8 mouse cellular contexts compared by ENCODE assay signal in the genomic region with DNA sequence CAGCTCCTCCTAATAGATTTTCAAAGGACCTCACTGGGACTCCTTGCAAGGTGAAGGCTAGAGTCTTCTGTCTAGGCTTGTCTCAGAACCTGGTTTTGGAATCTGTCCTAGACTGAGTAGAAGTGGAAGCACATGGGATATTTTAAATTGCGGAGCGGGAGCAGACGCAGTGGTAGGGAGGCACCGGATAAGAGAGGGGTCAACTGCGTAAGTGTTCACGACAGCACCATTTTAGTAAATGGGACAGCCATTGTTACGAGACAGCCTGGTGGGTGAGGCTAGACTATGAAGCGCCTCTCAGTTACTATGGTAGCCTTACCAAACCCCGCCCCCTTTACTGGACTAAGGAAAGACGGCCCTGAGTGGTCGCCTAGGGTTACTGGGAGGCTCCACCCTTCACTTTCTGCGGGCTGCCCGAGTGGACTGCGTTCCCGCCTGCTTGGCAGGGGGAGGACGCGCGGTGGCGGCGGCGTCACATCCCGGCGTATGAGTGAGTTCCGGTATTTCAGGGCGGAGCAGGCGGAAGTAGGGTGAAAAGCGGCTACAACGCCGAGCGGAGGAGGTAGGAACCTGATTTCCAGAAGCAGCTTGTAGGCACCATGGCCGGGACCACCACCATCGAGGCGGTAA. TPM values are rescaled to one million over a fixed set of nuclear protein-coding genes. Genes with fewer than 3 reads are reported as not detected.
DNase-seq lines count a peak whose midpoint lies in the region; ATAC-seq and TF ChIP-seq lines count a peak whose summit lies in the region.

No protein-coding gene starts in this region.

- H3K4me2 ChIP-seq in forebrain, embryonic 16.5 days (ENCODE audit: low read length): peak overlapping the region; percentile 94
- peak overlapping the region; percentile 77 for H3K4me2 ChIP-seq in lung, embryonic 14.5 days

- peak; percentile 87 for DNase-seq in G1E (ENCODE audit: low spot score)
- peak; percentile 89 to 93 for DNase-seq in cerebellum, adult 18-20 months
- peak; percentile 89 to 90 for DNase-seq in heart, postnatal 36 days
- peak; percentile 92 to 94 for DNase-seq in layer of hippocampus, adult 2 months (ENCODE audit: low spot score in 2 of 2)
- peak; percentile 98 for DNase-seq in lung, embryonic 14.5 days
- DNase-seq in thymus, adult 2 months: peak; percentile 86

- peaks cover 53% of the 10 kb centered on the region for H3K4me1 ChIP-seq in G1E (ENCODE audit: insufficient read depth, low read depth, low read length)
- H3K4me1 ChIP-seq in forebrain, embryonic 16.5 days (replicated peaks; ENCODE audit: control insufficient read depth, insufficient read depth, low read length): peaks cover 46% of the 10 kb centered on the region
- H3K4me1 ChIP-seq in lung, embryonic 14.5 days (ENCODE audit: insufficient read depth): peaks cover 25% of the 10 kb centered on the region
- peaks cover 19% of the 10 kb centered on the region for H3K4me1 ChIP-seq in olfactory bulb, adult 2 months (ENCODE audit: control insufficient read depth, insufficient read depth, low read length)
- H3K4me1 ChIP-seq in thymus, adult 2 months (replicated peaks; ENCODE audit: control insufficient read depth, insufficient read depth, low read length): peaks cover 22% of the 10 kb centered on the region

- H3K27ac ChIP-seq in forebrain, embryonic 16.5 days (ENCODE audit: low read length): peak overlapping the region; percentile 95
- peak overlapping the region; percentile 96 for H3K27ac ChIP-seq in layer of hippocampus, adult 2 months
- H3K27ac ChIP-seq in lung, embryonic 14.5 days (ENCODE audit: low read depth): peak overlapping the region; percentile 99
- peak overlapping the region; percentile 71 for H3K27ac ChIP-seq in olfactory bulb, adult 2 months (ENCODE audit: insufficient read depth, low read depth, low read length)
- peak overlapping the region; percentile 87 for H3K27ac ChIP-seq in thymus, adult 2 months (ENCODE audit: control insufficient read depth, insufficient read depth, low read length)

- 0% methylated on average over 31 of the region's 33 CpGs for WGBS in forebrain, embryonic 16.5 days
- WGBS in lung, embryonic 14.5 days: under 1% methylated on average over 33 of the region's 33 CpGs
- under 1% methylated on average over 33 of the region's 33 CpGs for WGBS in olfactory bulb, adult 2 months
- WGBS in thymus, adult 2 months: under 1% methylated on average over 33 of the region's 33 CpGs

- TF ChIP-seq CTCF in G1E (IDR thresholded peaks at IDR 0.05; ENCODE audit: low read depth, low read length): no peak
- peak; percentile 33 for TF ChIP-seq CTCF in layer of hippocampus, adult 2 months (conservative IDR thresholded peaks at IDR 0.05)
- peak; percentile 24; the same call in 1 of the 2 replicates for TF ChIP-seq CTCF in lung, embryonic 14.5 days (IDR thresholded peaks at IDR 0.05; ENCODE audit: low read depth)
- TF ChIP-seq CTCF in olfactory bulb, adult 2 months (IDR thresholded peaks at IDR 0.05; ENCODE audit: insufficient read depth, low read depth, low read length): peak; percentile 6; the same call in 1 of the 2 replicates
- TF ChIP-seq CTCF in thymus, adult 2 months (IDR thresholded peaks at IDR 0.05; ENCODE audit: borderline replicate concordance, control insufficient read depth, extremely low read depth, insufficient read depth, low read length, poor library complexity): peak; percentile 50; the same call in 1 of the 2 replicates

- peaks cover 20% of the 10 kb centered on the region for H3K36me3 ChIP-seq in G1E (replicated peaks)
- no peaks in the 10 kb centered on the region for H3K36me3 ChIP-seq in forebrain, embryonic 16.5 days (ENCODE audit: control insufficient read depth, insufficient read depth)
- H3K36me3 ChIP-seq in lung, embryonic 14.5 days (ENCODE audit: insufficient read depth): 0 out of 2 replicates have a peak, but pooled peaks cover 8% of the 10 kb centered on the region
- H3K36me3 ChIP-seq in thymus, adult 2 months (ENCODE audit: control insufficient read depth, insufficient read depth, low read length): no peaks in the 10 kb centered on the region

- peak; percentile 87 for TF ChIP-seq POLR2A in olfactory bulb, adult 2 months (IDR thresholded peaks at IDR 0.05; ENCODE audit: insufficient read depth, low read depth, low read length)
- peak; percentile 88 for TF ChIP-seq POLR2A in thymus, adult 2 months (IDR thresholded peaks at IDR 0.05; ENCODE audit: control insufficient read depth, extremely low read depth, insufficient read depth, low read length, poor library complexity)

- peak; percentile 83 for ATAC-seq in G1E (ENCODE audit: extremely low read depth, insufficient number of reproducible peaks, low FRiP score, poor library complexity, severe bottlenecking)
- peak; percentile 94 for ATAC-seq in forebrain, embryonic 16.5 days
- peak; percentile 97 for ATAC-seq in lung, embryonic 14.5 days (ENCODE audit: insufficient read depth)

- intact Hi-C loops in heart, postnatal 36 days (cut with DNase I): no loop called here

- H3K9me3 ChIP-seq in G1E (replicated peaks): no peaks in the 10 kb centered on the region
- H3K9me3 ChIP-seq in forebrain, embryonic 16.5 days (ENCODE audit: control insufficient read depth, low read length): no peaks in the 10 kb centered on the region
- no peaks in the 10 kb centered on the region for H3K9me3 ChIP-seq in lung, embryonic 14.5 days (ENCODE audit: low read depth, low read length)

- H3K9ac ChIP-seq in forebrain, embryonic 16.5 days (replicated peaks; ENCODE audit: low read depth, low read length): peak overlapping the region; percentile 89
- H3K9ac ChIP-seq in lung, embryonic 14.5 days: peak overlapping the region; percentile 90

- peaks cover 2% of the 10 kb centered on the region; the same call in 1 of the 2 replicates for H3K27me3 ChIP-seq in G1E (ENCODE audit: insufficient read depth, low read length)
- no peaks in the 10 kb centered on the region for H3K27me3 ChIP-seq in forebrain, embryonic 16.5 days (replicated peaks; ENCODE audit: control insufficient read depth, insufficient read depth, low read length)
- no peaks in the 10 kb centered on the region for H3K27me3 ChIP-seq in lung, embryonic 14.5 days (ENCODE audit: insufficient read depth, low read length)
- H3K27me3 ChIP-seq in thymus, adult 2 months (ENCODE audit: control insufficient read depth, insufficient read depth, low read length): no peaks in the 10 kb centered on the region

- H3K4me3 ChIP-seq in G1E (ENCODE audit: low read depth, low read length): peak overlapping the region; percentile 93
- peak overlapping the region; percentile 92 for H3K4me3 ChIP-seq in forebrain, embryonic 16.5 days (replicated peaks; ENCODE audit: low read length)
- H3K4me3 ChIP-seq in layer of hippocampus, adult 2 months: peak overlapping the region; percentile 78
- peak overlapping the region; percentile 96 for H3K4me3 ChIP-seq in lung, embryonic 14.5 days (ENCODE audit: low read depth, low read length)
- peak overlapping the region; percentile 74 for H3K4me3 ChIP-seq in olfactory bulb, adult 2 months (ENCODE audit: insufficient read depth, low read depth, low read length)
- H3K4me3 ChIP-seq in thymus, adult 2 months (ENCODE audit: control insufficient read depth, insufficient read depth, low read length): peak overlapping the region; percentile 86

RNA-seq across cellular contexts. Expression of a gene that starts 6.8 kb away (rescaled TPM):
- total RNA-seq in G1E (2014; fragmentation: Nextera tagmentation) (161 and 215 TPM in 2 replicates), G1E (2017) (342 and 425 TPM in 2 replicates)
- 280 and 287 TPM in 2 replicates for polyA plus RNA-seq in G1E (2012)
- polyA plus RNA-seq in forebrain, embryonic 16.5 days (2015; fragmentation: Nextera tagmentation; extraction: Ambion mirVana): 471 and 509 TPM in 2 replicates
- total RNA-seq in heart, postnatal 36 days (2021): 10 to 100 TPM; 50.9 to 56.1 TPM
- total RNA-seq in layer of hippocampus, adult 2 months (2021): 100 to 1,000 TPM; 177 to 183 TPM
- 634 and 654 TPM in 2 replicates for polyA plus RNA-seq in lung, embryonic 14.5 days (2014; fragmentation: Nextera tagmentation; extraction: Ambion mirVana)
- polyA plus RNA-seq in olfactory bulb, adult 2 months (2012; ENCODE audit: insufficient read depth, insufficient read length, low replicate concordance, missing spikeins): 441 TPM in 1 of 2 replicates, not detected in the other
- polyA plus RNA-seq in thymus, adult 2 months (2012; rRNA removed): 252 and 262 TPM in 2 replicates

RNA-seq across cellular contexts. Expression of a gene that starts 24.7 kb away (rescaled TPM):
- total RNA-seq in G1E (2014; fragmentation: Nextera tagmentation) (0.15 and 0.29 TPM in 2 replicates), G1E (2017) (0.12 and 0.22 TPM in 2 replicates)
- not detected in 2 replicates for polyA plus RNA-seq in G1E (2012)
- polyA plus RNA-seq in forebrain, embryonic 16.5 days (2015; fragmentation: Nextera tagmentation; extraction: Ambion mirVana): 0.22 and 0.42 TPM in 2 replicates
- total RNA-seq in heart, postnatal 36 days (2021): under 1 TPM; 0.11 TPM
- under 1 TPM; 0.25 to 0.33 TPM for total RNA-seq in layer of hippocampus, adult 2 months (2021)
- polyA plus RNA-seq in lung, embryonic 14.5 days (2014; fragmentation: Nextera tagmentation; extraction: Ambion mirVana): 0.39 and 0.58 TPM in 2 replicates
- not detected in 2 replicates for polyA plus RNA-seq in olfactory bulb, adult 2 months (2012; ENCODE audit: insufficient read depth, insufficient read length, low replicate concordance, missing spikeins)
- polyA plus RNA-seq in thymus, adult 2 months (2012; rRNA removed): 1.5 and 1.6 TPM in 2 replicates

RNA-seq across cellular contexts. Expression of a gene that starts 26.8 kb away (rescaled TPM):
- 353 and 407 TPM in 2 replicates for total RNA-seq in G1E (2014; fragmentation: Nextera tagmentation)
- 150 and 193 TPM in 2 replicates for total RNA-seq in G1E (2017)
- polyA plus RNA-seq in G1E (2012): 145 and 160 TPM in 2 replicates
- polyA plus RNA-seq in forebrain, embryonic 16.5 days (2015; fragmentation: Nextera tagmentation; extraction: Ambion mirVana): 146 and 158 TPM in 2 replicates
- total RNA-seq in heart, postnatal 36 days (2021): 100 to 1,000 TPM; 101 to 121 TPM
- 100 to 1,000 TPM; 173 to 179 TPM for total RNA-seq in layer of hippocampus, adult 2 months (2021)
- polyA plus RNA-seq in lung, embryonic 14.5 days (2014; fragmentation: Nextera tagmentation; extraction: Ambion mirVana): 236 and 257 TPM in 2 replicates
- 263 TPM in 1 of 2 replicates, not detected in the other for polyA plus RNA-seq in olfactory bulb, adult 2 months (2012; ENCODE audit: insufficient read depth, insufficient read length, low replicate concordance, missing spikeins)
- polyA plus RNA-seq in thymus, adult 2 months (2012; rRNA removed): 199 and 208 TPM in 2 replicates

RNA-seq across cellular contexts. Expression of a gene that starts 27.8 kb away (rescaled TPM):
- total RNA-seq in G1E (2014; fragmentation: Nextera tagmentation): 77.6 and 84.3 TPM in 2 replicates
- total RNA-seq in G1E (2017): 83.1 and 96.2 TPM in 2 replicates
- polyA plus RNA-seq in G1E (2012): 6.8 and 22.4 TPM in 2 replicates
- polyA plus RNA-seq in forebrain, embryonic 16.5 days (2015; fragmentation: Nextera tagmentation; extraction: Ambion mirVana): 220 and 232 TPM in 2 replicates
- 10 to 100 TPM; 84.0 to 87.6 TPM for total RNA-seq in heart, postnatal 36 days (2021)
- total RNA-seq in layer of hippocampus, adult 2 months (2021): 100 to 1,000 TPM in 1 of 2 experiments, 10 to 100 TPM in 1; 89.6 to 101 TPM
- polyA plus RNA-seq in lung, embryonic 14.5 days (2014; fragmentation: Nextera tagmentation; extraction: Ambion mirVana): 136 and 143 TPM in 2 replicates
- polyA plus RNA-seq in olfactory bulb, adult 2 months (2012; ENCODE audit: insufficient read depth, insufficient read length, low replicate concordance, missing spikeins): not detected in 2 replicates
- 45.9 and 59.7 TPM in 2 replicates for polyA plus RNA-seq in thymus, adult 2 months (2012; rRNA removed)

Comparison
In these comparisons a context has a peak if more than half of its experiments do, and no peak if none do; other contexts are left out.
1. Peak in every context shown above with its lines: DNase-seq, ATAC-seq, H3K4me3 ChIP-seq and H3K27ac ChIP-seq.